Mouse (Mus musculus) cerebellum, adult 8-10 months (tissue): Measurements from ENCODE around the gene Gpc5.
"Not testable (repeated sequence)": the region's sequence is repeated elsewhere in the genome, so short reads cannot be mapped to it uniquely, and the experiment has no call there.

Experiments
- DNase-seq: peaks from one replicate; pipeline ENCODE4 v3.0.0; 2022

The Gpc5 gene

GRCm38 (mm10) chr14:115092081-115092480 lies at the start of gene Gpc5:
Gene Gpc5 (plus strand): TSS chr14:115092215.
- peak; percentile 66 for DNase-seq

GRCm38 (mm10) chr14:115042660-115043059 lies 49.4 kb upstream of the Gpc5 start:
- no peak for DNase-seq

GRCm38 (mm10) chr14:115044016-115044415 lies 48.0 kb upstream of the Gpc5 start:
- DNase-seq, result no peak

GRCm38 (mm10) chr14:115045712-115046111 lies 46.3 kb upstream of the Gpc5 start:
- DNase-seq, result no peak

- DNase-seq, result no peak
These were observed 44.7 kb upstream of the Gpc5 start for GRCm38 (mm10) chr14:115047316-115047715.

- DNase-seq, result no peak
These were observed 43.8 kb upstream of the Gpc5 start for GRCm38 (mm10) chr14:115047990-115048862.

GRCm38 (mm10) chr14:115048863-115049566 lies 43.0 kb upstream of the Gpc5 start:
- DNase-seq, result no peak

- DNase-seq, result no peak
These were observed 42.2 kb upstream of the Gpc5 start for GRCm38 (mm10) chr14:115049831-115050230.

- no peak for DNase-seq
These were observed 40.8 kb upstream of the Gpc5 start for GRCm38 (mm10) chr14:115051106-115051760.

GRCm38 (mm10) chr14:115052371-115052770 lies 39.6 kb upstream of the Gpc5 start:
- DNase-seq, result no peak

GRCm38 (mm10) chr14:115054252-115054651 lies 37.8 kb upstream of the Gpc5 start:
- DNase-seq, result no peak

- DNase-seq, result no peak
These were observed 34.5 kb upstream of the Gpc5 start for GRCm38 (mm10) chr14:115057524-115057923.

GRCm38 (mm10) chr14:115066164-115066563 lies 25.9 kb upstream of the Gpc5 start:
- not testable (repeated sequence) for DNase-seq

GRCm38 (mm10) chr14:115070534-115070933 lies 21.5 kb upstream of the Gpc5 start:
- peak; percentile 2 for DNase-seq

GRCm38 (mm10) chr14:115077340-115077739 lies 14.7 kb upstream of the Gpc5 start:
- no peak for DNase-seq

- DNase-seq, result no peak
These were observed 14.0 kb upstream of the Gpc5 start for GRCm38 (mm10) chr14:115078064-115078463.

- no peak for DNase-seq
These were observed 10.1 kb upstream of the Gpc5 start for GRCm38 (mm10) chr14:115081728-115082502.

GRCm38 (mm10) chr14:115090516-115090915 lies 1.5 kb upstream of the Gpc5 start:
- no peak for DNase-seq

GRCm38 (mm10) chr14:115092510-115092909 lies 495 bp downstream of the Gpc5 start:
- no peak for DNase-seq

GRCm38 (mm10) chr14:115092952-115093351 lies 937 bp downstream of the Gpc5 start:
- DNase-seq, result no peak

GRCm38 (mm10) chr14:115100617-115101299 lies 8.7 kb downstream of the Gpc5 start:
- DNase-seq, result no peak

- DNase-seq, result no peak
These were observed 14.3 kb downstream of the Gpc5 start for GRCm38 (mm10) chr14:115106326-115106725.
